Mouse (Mus musculus): Measurements from ENCODE around the gene Nfe2l3. TPM values are rescaled to one million over a fixed set of nuclear protein-coding genes. Genes with fewer than 3 reads are reported as not detected.

Nfe2l3 gene
- polyA plus RNA-seq, 1 experiment from 2014 or later: 0.15 TPM

GRCm38 (mm10) chr6:51399113-51399518 is 33.4 kb upstream of the Nfe2l3 start:
- ATAC-seq (ENCODE audit: low read depth): peak; percentile 76
- H3K27ac ChIP-seq (ENCODE audit: low read length): no peak overlapping the region
- H3K4me2 ChIP-seq (ENCODE audit: low read depth, low read length): no peak overlapping the region
- WGBS (ENCODE audit: insufficient replicate concordance): 24% methylated on average over 6 of the region's 6 CpGs
- H3K4me3 ChIP-seq (ENCODE audit: low read depth, low read length): no peak overlapping the region
- H3K9me3 ChIP-seq (replicated peaks; ENCODE audit: control insufficient read depth, low read length): no peaks in the 10 kb centered on the region
- H3K9ac ChIP-seq (ENCODE audit: low read depth, low read length): no peak overlapping the region
- no peaks in the 10 kb centered on the region for H3K36me3 ChIP-seq (ENCODE audit: control insufficient read depth, insufficient read depth)
- peaks cover 4% of the 10 kb centered on the region for H3K4me1 ChIP-seq (ENCODE audit: control insufficient read depth, low read depth, low read length)
- H3K27me3 ChIP-seq (ENCODE audit: control insufficient read depth, insufficient read depth, low read depth, low read length): no peaks in the 10 kb centered on the region

DNA sequence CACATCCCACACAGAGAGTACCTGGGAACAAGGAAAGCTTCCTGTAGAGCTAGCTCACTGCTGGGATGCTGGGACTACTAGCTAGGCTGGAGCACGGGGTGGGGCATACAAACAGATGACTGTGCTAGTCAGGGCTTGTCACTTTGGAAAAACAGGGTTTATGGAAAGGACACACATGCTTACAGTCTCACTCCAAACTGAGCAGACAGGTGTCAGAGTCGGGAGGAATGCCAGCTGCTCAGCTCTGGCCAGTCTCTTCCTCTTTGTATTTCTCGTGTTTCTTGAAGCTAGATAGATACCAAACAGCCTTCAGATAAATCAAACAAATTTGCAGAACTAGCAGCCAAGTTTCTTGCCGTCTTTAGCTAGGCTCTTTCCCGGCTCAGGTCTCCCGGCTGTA is 31.2 kb upstream of the Nfe2l3 start:
- no peaks in the 10 kb centered on the region for H3K9me3 ChIP-seq (replicated peaks; ENCODE audit: control insufficient read depth, low read length)
- no peaks in the 10 kb centered on the region for H3K36me3 ChIP-seq (ENCODE audit: control insufficient read depth, insufficient read depth)
- H3K27me3 ChIP-seq (ENCODE audit: control insufficient read depth, insufficient read depth, low read depth, low read length): no peaks in the 10 kb centered on the region
- WGBS (ENCODE audit: insufficient replicate concordance): 39% methylated on average over 6 of the region's 6 CpGs
- no peak overlapping the region for H3K9ac ChIP-seq (ENCODE audit: low read depth, low read length)
- no peak overlapping the region for H3K4me2 ChIP-seq (ENCODE audit: low read depth, low read length)
- no peak overlapping the region for H3K27ac ChIP-seq (ENCODE audit: low read length)
- H3K4me1 ChIP-seq (ENCODE audit: control insufficient read depth, low read depth, low read length): peaks cover 4% of the 10 kb centered on the region
- ATAC-seq (ENCODE audit: low read depth): no peak
- no peak overlapping the region for H3K4me3 ChIP-seq (ENCODE audit: low read depth, low read length)

GRCm38 (mm10) chr6:51403598-51403997 is 28.9 kb upstream of the Nfe2l3 start:
- no peaks in the 10 kb centered on the region for H3K36me3 ChIP-seq (ENCODE audit: control insufficient read depth, insufficient read depth)
- ATAC-seq (ENCODE audit: low read depth): no peak
- no peaks in the 10 kb centered on the region for H3K27me3 ChIP-seq (ENCODE audit: control insufficient read depth, insufficient read depth, low read depth, low read length)
- peaks cover 4% of the 10 kb centered on the region for H3K4me1 ChIP-seq (ENCODE audit: control insufficient read depth, low read depth, low read length)
- no peak overlapping the region for H3K9ac ChIP-seq (ENCODE audit: low read depth, low read length)
- WGBS (ENCODE audit: insufficient replicate concordance): 78% methylated on average over 5 of the region's 5 CpGs
- H3K4me3 ChIP-seq (ENCODE audit: low read depth, low read length): no peak overlapping the region
- no peaks in the 10 kb centered on the region for H3K9me3 ChIP-seq (replicated peaks; ENCODE audit: control insufficient read depth, low read length)
- H3K27ac ChIP-seq (ENCODE audit: low read length): no peak overlapping the region
- H3K4me2 ChIP-seq (ENCODE audit: low read depth, low read length): no peak overlapping the region

DNA sequence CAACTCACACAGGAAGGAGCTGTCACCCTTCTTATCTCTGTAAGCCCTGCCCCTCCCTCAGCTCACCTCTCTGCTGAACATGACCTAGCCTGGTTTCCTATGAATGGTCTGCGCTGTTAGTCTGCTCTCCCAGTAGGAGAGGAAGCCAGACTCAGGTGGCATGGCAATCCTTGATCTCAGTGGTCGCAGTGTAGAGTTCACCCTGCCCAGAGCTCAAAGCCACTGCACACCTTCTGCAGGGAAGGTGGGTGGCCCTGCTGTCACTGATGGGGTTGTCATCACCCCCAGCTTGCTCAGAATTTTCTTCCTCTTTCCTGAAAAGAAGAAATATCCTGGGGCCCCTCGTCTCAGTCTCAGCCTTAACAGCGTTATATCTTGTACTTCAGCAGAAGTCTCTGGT is 28.0 kb upstream of the Nfe2l3 start:
- no peaks in the 10 kb centered on the region; the same call in 1 of the 2 replicates for H3K4me1 ChIP-seq (ENCODE audit: control insufficient read depth, low read depth, low read length)

GRCm38 (mm10) chr6:51416433-51416832 is 16.0 kb upstream of the Nfe2l3 start:
- Histone ChIP-seq H3K4me3 (ENCODE audit: low read depth, low read length) (no peak overlapping the region), H3K4me2 (ENCODE audit: low read depth, low read length) (no peak overlapping the region), H3K36me3 (ENCODE audit: control insufficient read depth, insufficient read depth) (no peaks in the 10 kb centered on the region), H3K27me3 (ENCODE audit: control insufficient read depth, insufficient read depth, low read depth, low read length) (no peaks in the 10 kb centered on the region), H3K9me3 (replicated peaks; ENCODE audit: control insufficient read depth, low read length) (no peaks in the 10 kb centered on the region), H3K27ac (ENCODE audit: low read length) (no peak overlapping the region), H3K4me1 (ENCODE audit: control insufficient read depth, low read depth, low read length) (no peaks in the 10 kb centered on the region), H3K9ac (ENCODE audit: low read depth, low read length) (no peak overlapping the region)
- 18% methylated on average over 1 of the region's 1 CpGs for WGBS (ENCODE audit: insufficient replicate concordance)
- no peak for ATAC-seq (ENCODE audit: low read depth)

More for the DNA sequence above, 28.0 kb upstream of the Nfe2l3 start:
- Histone ChIP-seq H3K27ac (ENCODE audit: low read length) (no peak overlapping the region), H3K9me3 (replicated peaks; ENCODE audit: control insufficient read depth, low read length) (no peaks in the 10 kb centered on the region), H3K9ac (ENCODE audit: low read depth, low read length) (no peak overlapping the region), H3K27me3 (ENCODE audit: control insufficient read depth, insufficient read depth, low read depth, low read length) (no peaks in the 10 kb centered on the region), H3K36me3 (ENCODE audit: control insufficient read depth, insufficient read depth) (no peaks in the 10 kb centered on the region), H3K4me3 (ENCODE audit: low read depth, low read length) (no peak overlapping the region), H3K4me2 (ENCODE audit: low read depth, low read length) (no peak overlapping the region)
- 10% methylated on average over 4 of the region's 4 CpGs for WGBS (ENCODE audit: insufficient replicate concordance)
- no peak for ATAC-seq (ENCODE audit: low read depth)

GRCm38 (mm10) chr6:51417306-51417936 is 15.0 kb upstream of the Nfe2l3 start:
- no peak overlapping the region for H3K9ac ChIP-seq (ENCODE audit: low read depth, low read length)
- WGBS (ENCODE audit: insufficient replicate concordance): 63% methylated on average over 4 of the region's 4 CpGs
- H3K4me1 ChIP-seq (ENCODE audit: control insufficient read depth, low read depth, low read length): no peaks in the 10 kb centered on the region
- H3K27ac ChIP-seq (ENCODE audit: low read length): no peak overlapping the region
- no peak overlapping the region for H3K4me3 ChIP-seq (ENCODE audit: low read depth, low read length)
- no peaks in the 10 kb centered on the region for H3K9me3 ChIP-seq (replicated peaks; ENCODE audit: control insufficient read depth, low read length)
- no peak for ATAC-seq (ENCODE audit: low read depth)
- no peaks in the 10 kb centered on the region for H3K27me3 ChIP-seq (ENCODE audit: control insufficient read depth, insufficient read depth, low read depth, low read length)
- no peak overlapping the region for H3K4me2 ChIP-seq (ENCODE audit: low read depth, low read length)
- H3K36me3 ChIP-seq (ENCODE audit: control insufficient read depth, insufficient read depth): no peaks in the 10 kb centered on the region

DNA sequence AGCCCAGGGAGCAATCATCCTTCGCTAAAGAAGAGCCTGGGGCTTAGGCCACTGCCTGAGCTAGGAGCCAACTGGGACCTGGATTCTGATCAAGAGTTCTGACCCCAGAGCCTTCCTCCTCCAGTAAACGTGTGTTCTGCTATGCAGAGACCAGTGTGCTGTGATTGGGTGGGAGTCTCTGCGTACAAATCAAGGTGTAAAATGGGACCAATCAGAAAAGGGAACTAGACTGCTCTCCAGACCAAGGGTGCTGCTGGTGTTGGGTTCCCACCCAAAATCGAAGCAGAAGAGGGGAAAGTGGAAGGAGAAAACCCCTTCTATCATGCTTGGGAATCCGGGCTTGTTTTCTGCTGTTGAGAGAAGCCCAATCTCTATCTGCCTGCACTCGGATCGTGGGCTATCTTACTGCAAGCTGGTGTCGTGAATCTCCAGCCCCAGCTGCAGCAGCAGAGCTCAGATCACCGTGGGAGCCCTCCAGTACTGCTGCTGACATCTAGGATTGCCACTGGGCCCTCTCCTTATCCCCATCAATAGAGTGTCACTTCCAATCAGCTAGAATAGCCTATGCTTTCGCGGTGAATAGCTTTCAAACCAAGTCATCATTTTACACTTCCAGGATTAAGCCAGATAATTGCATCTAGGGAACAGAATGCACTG is 8.9 kb upstream of the Nfe2l3 start:
- H3K4me2 ChIP-seq (ENCODE audit: low read depth, low read length): no peak overlapping the region
- ATAC-seq (ENCODE audit: low read depth): no peak
- 33% methylated on average over 11 of the region's 11 CpGs for WGBS (ENCODE audit: insufficient replicate concordance)

DNA sequence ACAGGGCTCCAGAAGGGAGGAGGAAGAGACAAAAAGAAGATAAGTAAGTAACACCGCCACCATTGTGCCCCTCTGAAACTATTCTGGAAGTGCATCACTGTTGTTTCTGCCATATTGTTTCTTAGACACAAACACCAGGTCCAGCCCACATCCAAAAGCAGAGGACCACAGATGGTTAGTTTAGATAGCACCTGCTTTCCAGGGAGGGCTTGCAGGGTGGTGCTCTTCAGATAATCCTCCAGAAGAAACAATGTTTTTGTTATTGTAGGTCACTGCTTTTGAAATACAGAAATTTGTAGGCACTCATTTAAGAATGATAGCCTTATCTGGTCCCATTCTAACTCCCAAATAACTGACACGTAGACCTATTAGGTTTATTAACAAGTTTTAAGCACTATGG is 7.9 kb upstream of the Nfe2l3 start:
- no peaks in the 10 kb centered on the region for H3K27me3 ChIP-seq (ENCODE audit: control insufficient read depth, insufficient read depth, low read depth, low read length)
- H3K9ac ChIP-seq (ENCODE audit: low read depth, low read length): no peak overlapping the region
- no peak overlapping the region for H3K4me2 ChIP-seq (ENCODE audit: low read depth, low read length)
- no peaks in the 10 kb centered on the region for H3K9me3 ChIP-seq (replicated peaks; ENCODE audit: control insufficient read depth, low read length)
- no peak overlapping the region for H3K27ac ChIP-seq (ENCODE audit: low read length)
- H3K36me3 ChIP-seq (ENCODE audit: control insufficient read depth, insufficient read depth): no peaks in the 10 kb centered on the region
- 32% methylated on average over 2 of the region's 2 CpGs for WGBS (ENCODE audit: insufficient replicate concordance)
- peak; percentile 39; the same call in 1 of the 2 replicates for ATAC-seq (ENCODE audit: low read depth)
- no peak overlapping the region for H3K4me3 ChIP-seq (ENCODE audit: low read depth, low read length)
- H3K4me1 ChIP-seq (ENCODE audit: control insufficient read depth, low read depth, low read length): peaks cover 3% of the 10 kb centered on the region; the same call in 1 of the 2 replicates

More for the DNA sequence above, 8.9 kb upstream of the Nfe2l3 start:
- no peaks in the 10 kb centered on the region for H3K36me3 ChIP-seq (ENCODE audit: control insufficient read depth, insufficient read depth)
- peaks cover 3% of the 10 kb centered on the region; the same call in 1 of the 2 replicates for H3K4me1 ChIP-seq (ENCODE audit: control insufficient read depth, low read depth, low read length)
- H3K27me3 ChIP-seq (ENCODE audit: control insufficient read depth, insufficient read depth, low read depth, low read length): no peaks in the 10 kb centered on the region
- no peak overlapping the region for H3K4me3 ChIP-seq (ENCODE audit: low read depth, low read length)
- H3K27ac ChIP-seq (ENCODE audit: low read length): no peak overlapping the region
- no peaks in the 10 kb centered on the region for H3K9me3 ChIP-seq (replicated peaks; ENCODE audit: control insufficient read depth, low read length)
- no peak overlapping the region for H3K9ac ChIP-seq (ENCODE audit: low read depth, low read length)

DNA sequence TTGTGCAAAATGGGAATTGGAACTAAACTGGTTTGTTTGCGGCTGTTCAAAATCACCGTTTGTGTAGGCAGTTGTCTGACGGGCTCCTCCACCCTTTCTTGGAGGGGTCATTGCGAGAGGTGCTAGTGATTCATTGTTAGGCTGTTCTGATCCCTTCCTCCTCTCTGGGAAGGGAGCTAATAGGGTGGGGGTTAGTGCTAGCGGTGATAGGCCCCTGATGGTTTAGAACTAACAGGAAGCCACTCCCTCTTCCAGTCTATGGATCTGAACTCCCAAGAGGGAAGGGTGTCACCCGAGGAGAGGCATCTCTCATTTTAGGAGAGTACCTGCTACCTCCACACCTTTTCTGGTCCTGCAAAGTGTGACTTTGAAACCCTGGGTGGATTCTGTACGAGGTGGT is 1.8 kb downstream of the Nfe2l3 start:
- H3K27ac ChIP-seq (ENCODE audit: low read length): no peak overlapping the region
- peaks cover 13% of the 10 kb centered on the region for H3K4me1 ChIP-seq (ENCODE audit: control insufficient read depth, low read depth, low read length)
- 35% methylated on average over 7 of the region's 7 CpGs for WGBS (ENCODE audit: insufficient replicate concordance)
- no peaks in the 10 kb centered on the region for H3K9me3 ChIP-seq (replicated peaks; ENCODE audit: control insufficient read depth, low read length)
- no peak overlapping the region for H3K9ac ChIP-seq (ENCODE audit: low read depth, low read length)
- no peaks in the 10 kb centered on the region for H3K36me3 ChIP-seq (ENCODE audit: control insufficient read depth, insufficient read depth)
- no peak overlapping the region for H3K4me3 ChIP-seq (ENCODE audit: low read depth, low read length)
- no peak for ATAC-seq (ENCODE audit: low read depth)
- peaks cover 45% of the 10 kb centered on the region for H3K27me3 ChIP-seq (ENCODE audit: control insufficient read depth, insufficient read depth, low read depth, low read length)
- H3K4me2 ChIP-seq (ENCODE audit: low read depth, low read length): no peak overlapping the region

Measured in liver, embryonic 16.5 days (tissue).